Mouse (Mus musculus): ENCODE measurements at regions not wholly inside any gene's neighbourhood (a gene's known extent, or its start where the extent isn't known, plus 50 kb on each side); places are given as distances from the start of the nearest gene placed in this dataset.

GRCm38 (mm10) chr3:34377913-34378312 is 272.3 kb upstream of the Sox2 start:
- TF ChIP-seq CTCF (IDR thresholded peaks at IDR 0.05; ENCODE audit: low read depth) = no peak
- ATAC-seq (no peak), DNase-seq (peak; percentile 8)
- H3K4me3 ChIP-seq (ENCODE audit: low read depth, low read length) = no peak overlapping the region
- H3K27ac ChIP-seq (ENCODE audit: low read depth, low read length) = peak overlapping the region; percentile 45; the same call in 1 of the 2 replicates
- peak overlapping the region; percentile 48; the same call in 1 of the 2 replicates for H3K4me2 ChIP-seq (ENCODE audit: low read depth)
- H3K4me1 ChIP-seq (ENCODE audit: insufficient read depth) = 0 out of 2 replicates have a peak, but pooled peaks cover 5% of the 10 kb centered on the region
- no peaks in the 10 kb centered on the region for H3K36me3 ChIP-seq (ENCODE audit: insufficient read depth)
- 17% methylated on average over 2 of the region's 2 CpGs for WGBS
- no peaks in the 10 kb centered on the region for H3K9me3 ChIP-seq (ENCODE audit: low read length)
- no peak overlapping the region for H3K9ac ChIP-seq
- no peaks in the 10 kb centered on the region for H3K27me3 ChIP-seq (ENCODE audit: insufficient read depth, low read length)

GRCm38 (mm10) chr3:34377329-34377728 is 272.9 kb upstream of the Sox2 start:
- peak; percentile 27 for DNase-seq
- Histone ChIP-seq H3K27ac (ENCODE audit: low read depth, low read length) (peak overlapping the region; percentile 79; the same call in 1 of the 2 replicates), H3K27me3 (ENCODE audit: insufficient read depth, low read length) (no peaks in the 10 kb centered on the region), H3K4me2 (ENCODE audit: low read depth) (peak overlapping the region; percentile 48), H3K4me3 (ENCODE audit: low read depth, low read length) (peak overlapping the region; percentile 19; the same call in 1 of the 2 replicates), H3K36me3 (ENCODE audit: insufficient read depth) (no peaks in the 10 kb centered on the region), H3K4me1 (ENCODE audit: insufficient read depth) (0 out of 2 replicates have a peak, but pooled peaks cover 5% of the 10 kb centered on the region), H3K9ac (peak overlapping the region; percentile 47), H3K9me3 (ENCODE audit: low read length) (no peaks in the 10 kb centered on the region)
- ATAC-seq = peak; percentile 45; the same call in 1 of the 2 replicates
- 14% methylated on average over 12 of the region's 12 CpGs for WGBS
- no peak for TF ChIP-seq CTCF (IDR thresholded peaks at IDR 0.05; ENCODE audit: low read depth)

DNA sequence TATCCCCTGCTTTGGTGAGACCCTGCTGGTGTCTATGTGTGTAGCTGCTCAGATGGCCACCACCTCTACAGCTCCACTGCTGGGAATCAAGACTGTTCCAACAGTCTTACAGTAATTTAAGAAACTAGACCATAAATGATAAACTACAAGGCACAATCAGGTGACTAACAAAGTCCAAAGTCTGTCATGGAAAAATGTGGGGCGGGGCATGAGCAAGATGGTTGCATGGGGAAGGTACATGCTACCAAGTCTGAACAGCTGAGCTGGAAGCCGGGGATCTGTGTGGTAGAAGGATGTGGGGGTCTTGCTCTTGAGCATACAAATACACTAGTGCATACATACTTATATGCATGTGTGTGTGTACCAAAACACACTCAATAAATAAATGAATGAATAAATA is 278.8 kb upstream of the Sox2 start:
- Histone ChIP-seq H3K9ac (no peak overlapping the region), H3K4me3 (ENCODE audit: low read depth, low read length) (no peak overlapping the region), H3K27me3 (ENCODE audit: insufficient read depth, low read length) (no peaks in the 10 kb centered on the region), H3K4me1 (ENCODE audit: insufficient read depth) (no peaks in the 10 kb centered on the region), H3K9me3 (ENCODE audit: low read length) (no peaks in the 10 kb centered on the region), H3K4me2 (ENCODE audit: low read depth) (no peak overlapping the region), H3K36me3 (ENCODE audit: insufficient read depth) (no peaks in the 10 kb centered on the region), H3K27ac (ENCODE audit: low read depth, low read length) (no peak overlapping the region)
- DNase-seq (no peak), ATAC-seq (no peak)
- 99% methylated on average over 2 of the region's 2 CpGs for WGBS
- TF ChIP-seq CTCF (IDR thresholded peaks at IDR 0.05; ENCODE audit: low read depth) = no peak

DNA sequence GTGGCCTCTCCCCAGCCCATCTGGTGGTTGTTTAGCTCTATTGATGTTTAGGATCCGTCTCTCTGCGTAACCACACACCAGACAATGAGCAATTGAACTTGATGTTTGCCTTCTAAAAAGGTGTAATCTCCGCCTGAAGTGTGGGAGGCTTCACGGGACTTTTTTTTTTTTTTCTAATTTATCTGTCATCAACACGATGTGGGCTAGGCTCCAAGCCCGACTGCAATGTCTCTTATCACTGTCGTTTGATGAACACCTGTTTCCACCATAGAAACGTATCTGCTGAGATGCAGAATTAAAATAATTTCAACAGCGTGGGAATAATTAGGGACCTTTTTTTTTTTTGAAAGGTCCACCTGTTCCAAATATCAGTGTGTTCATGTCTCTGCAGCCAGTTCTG is 257.0 kb upstream of the Dnajc19 start:
- DNase-seq (no peak), ATAC-seq (no peak)
- Histone ChIP-seq H3K27ac (ENCODE audit: low read depth, low read length) (no peak overlapping the region), H3K9me3 (ENCODE audit: low read length) (no peaks in the 10 kb centered on the region), H3K36me3 (ENCODE audit: insufficient read depth) (no peaks in the 10 kb centered on the region), H3K4me2 (ENCODE audit: low read depth) (no peak overlapping the region), H3K4me3 (ENCODE audit: low read depth, low read length) (no peak overlapping the region), H3K9ac (no peak overlapping the region), H3K4me1 (ENCODE audit: insufficient read depth) (no peaks in the 10 kb centered on the region), H3K27me3 (ENCODE audit: insufficient read depth, low read length) (no peaks in the 10 kb centered on the region)
- TF ChIP-seq CTCF (IDR thresholded peaks at IDR 0.05; ENCODE audit: low read depth) = no peak
- 59% methylated on average over 9 of the region's 9 CpGs for WGBS

GRCm38 (mm10) chr3:34333555-34333954 is 252.4 kb upstream of the Dnajc19 start:
- no peak overlapping the region for H3K4me3 ChIP-seq (ENCODE audit: low read depth, low read length)
- DNase-seq = no peak
- H3K9ac ChIP-seq = no peak overlapping the region
- H3K36me3 ChIP-seq (ENCODE audit: insufficient read depth) = no peaks in the 10 kb centered on the region
- peaks cover 6% of the 10 kb centered on the region for H3K4me1 ChIP-seq (ENCODE audit: insufficient read depth)
- no peaks in the 10 kb centered on the region for H3K27me3 ChIP-seq (ENCODE audit: insufficient read depth, low read length)
- 85% methylated on average over 4 of the region's 4 CpGs for WGBS
- H3K9me3 ChIP-seq (ENCODE audit: low read length) = no peaks in the 10 kb centered on the region
- ATAC-seq = no peak
- H3K27ac ChIP-seq (ENCODE audit: low read depth, low read length) = no peak overlapping the region
- H3K4me2 ChIP-seq (ENCODE audit: low read depth) = no peak overlapping the region
- no peak for TF ChIP-seq CTCF (IDR thresholded peaks at IDR 0.05; ENCODE audit: low read depth)

- no peak for ATAC-seq
- H3K4me2 ChIP-seq (ENCODE audit: low read depth) = peak overlapping the region; percentile 35; the same call in 1 of the 2 replicates
- TF ChIP-seq CTCF (IDR thresholded peaks at IDR 0.05; ENCODE audit: low read depth) = no peak
- 26% methylated on average over 5 of the region's 5 CpGs for WGBS
- 0 out of 2 replicates have a peak overlapping the region, but pooled peaks have one; percentile 11 for H3K4me3 ChIP-seq (ENCODE audit: low read depth, low read length)
- no peak overlapping the region for H3K27ac ChIP-seq (ENCODE audit: low read depth, low read length)
- H3K27me3 ChIP-seq (ENCODE audit: insufficient read depth, low read length) = no peaks in the 10 kb centered on the region
- H3K9ac ChIP-seq = no peak overlapping the region
- peaks cover 6% of the 10 kb centered on the region for H3K4me1 ChIP-seq (ENCODE audit: insufficient read depth)
- no peaks in the 10 kb centered on the region for H3K9me3 ChIP-seq (ENCODE audit: low read length)
- no peak for DNase-seq
- H3K36me3 ChIP-seq (ENCODE audit: insufficient read depth) = no peaks in the 10 kb centered on the region
These were observed 250.8 kb upstream of the Dnajc19 start for GRCm38 (mm10) chr3:34331889-34332276.

DNA sequence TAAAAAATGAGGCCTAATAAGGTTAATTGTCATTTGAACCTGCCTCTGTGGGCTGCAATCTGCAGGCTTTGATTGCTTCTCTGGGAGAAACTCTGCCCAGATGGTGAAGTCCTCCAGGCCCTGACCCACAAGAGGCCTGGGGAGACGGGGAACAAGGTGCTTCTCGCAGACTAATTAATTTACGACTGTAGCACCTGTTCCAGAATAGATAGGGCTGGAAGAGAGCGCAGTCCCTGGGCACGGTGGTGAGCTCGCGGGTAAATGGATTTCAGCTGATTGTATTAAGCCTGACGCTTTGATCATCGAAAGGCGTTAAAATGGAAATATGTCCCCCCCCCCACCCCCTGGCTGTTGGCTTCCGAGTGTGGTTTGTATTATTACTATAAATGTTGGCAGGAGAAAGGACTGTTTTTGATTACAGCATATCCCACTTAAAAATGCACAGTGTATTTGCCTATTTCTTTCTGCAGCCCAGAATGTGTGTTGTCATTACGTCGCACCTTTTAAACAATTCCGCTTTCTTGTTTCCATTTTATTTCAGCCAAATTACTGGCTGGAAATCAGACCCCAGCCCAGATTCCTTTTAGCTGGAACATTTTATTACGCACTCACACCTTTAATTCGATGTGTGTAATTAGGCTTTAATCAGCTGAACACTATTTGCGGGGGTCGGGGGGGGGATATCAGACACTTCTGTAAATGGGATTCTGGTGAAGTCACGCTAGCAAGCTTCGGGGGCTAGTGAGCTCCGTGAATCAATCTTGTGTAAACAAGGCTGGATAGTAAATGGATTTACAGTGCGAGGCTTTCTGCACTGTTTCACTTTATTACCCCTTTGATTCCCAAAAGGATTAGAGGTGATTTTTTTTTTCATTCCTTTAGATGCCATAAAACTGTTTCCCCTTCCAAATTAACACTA is 250.1 kb upstream of the Dnajc19 start:
- no peaks in the 10 kb centered on the region for H3K36me3 ChIP-seq (ENCODE audit: insufficient read depth)
- H3K4me1 ChIP-seq (ENCODE audit: insufficient read depth) = peaks cover 6% of the 10 kb centered on the region
- no peak for TF ChIP-seq CTCF (IDR thresholded peaks at IDR 0.05; ENCODE audit: low read depth)
- H3K9me3 ChIP-seq (ENCODE audit: low read length) = no peaks in the 10 kb centered on the region
- H3K27ac ChIP-seq (ENCODE audit: low read depth, low read length) = no peak overlapping the region
- H3K27me3 ChIP-seq (ENCODE audit: insufficient read depth, low read length) = no peaks in the 10 kb centered on the region
- peak overlapping the region; percentile 35 for H3K4me2 ChIP-seq (ENCODE audit: low read depth)
- WGBS = 13% methylated on average over 22 of the region's 22 CpGs
- peak; percentile 44 for DNase-seq
- ATAC-seq = peak; percentile 44; the same call in 1 of the 2 replicates
- H3K4me3 ChIP-seq (ENCODE audit: low read depth, low read length) = 0 out of 2 replicates have a peak overlapping the region, but pooled peaks have one; percentile 11
- peak overlapping the region; percentile 10; the same call in 1 of the 2 replicates for H3K9ac ChIP-seq
